Mouse (Mus musculus) c-Kit-negative CD71-positive TER-119-positive erythroid progenitor cells, embryonic 14.5 days (primary cell): ENCODE results near the gene Smim7.
A peak's percentile ranks its signal among the peaks of the same experiment; 100 is the strongest.

Source experiments
- DNase-seq: peaks from one replicate; pipeline ENCODE4 v3.0.0-alpha.2; 2013; ENCODE audit warnings: low read depth, low spot score

Gene Smim7

GRCm38 (mm10) chr8:72547802-72548643 lies 22.9 kb downstream of the Smim7 start, which contains the start of gene Med26:
Med26 (minus strand) TSS chr8:72548270.
- peak; percentile 96 for DNase-seq

- DNase-seq, result no peak
Observed at GRCm38 (mm10) chr8:72547122-72547801, 23.6 kb downstream of the Smim7 start.

DNA sequence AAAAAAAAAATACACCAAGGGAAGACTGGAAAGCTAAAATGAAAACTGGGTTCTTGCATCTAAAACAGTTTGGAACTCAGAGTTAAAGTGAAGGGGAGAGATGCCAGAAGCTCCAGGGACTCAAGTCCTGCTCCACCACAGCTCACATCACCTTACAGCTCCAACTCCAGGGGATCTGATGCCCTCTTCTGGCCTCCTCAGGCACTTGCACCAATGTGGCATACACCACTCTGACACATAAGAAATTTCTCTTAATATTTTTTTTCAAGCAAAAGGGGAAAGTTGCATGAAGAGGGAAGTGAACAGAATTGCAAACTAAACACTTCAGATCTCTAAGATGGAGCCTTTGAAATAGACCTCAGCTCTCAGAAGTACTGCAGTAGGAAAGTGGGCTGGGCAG lies 31.7 kb downstream of the Smim7 start:
- no peak for DNase-seq

DNA sequence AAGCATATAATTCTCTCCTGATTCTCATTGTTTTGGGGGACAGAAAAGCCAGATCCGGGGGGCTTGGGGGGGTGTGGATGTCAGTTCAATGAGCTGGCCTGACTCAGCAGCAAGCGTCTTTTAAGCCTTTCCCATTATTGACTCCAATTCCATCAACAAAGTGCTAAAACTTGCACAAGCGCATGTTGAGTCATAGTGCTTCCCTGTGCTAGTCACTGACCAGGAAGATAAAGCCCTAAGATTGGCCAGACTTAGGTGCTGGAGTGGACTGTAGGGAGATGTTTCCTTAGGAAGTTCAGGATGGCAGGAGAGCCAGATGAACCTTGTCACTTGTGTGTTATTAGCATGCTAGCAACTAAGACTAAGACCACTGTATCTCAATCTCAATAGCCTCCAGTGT lies 36.0 kb downstream of the Smim7 start:
- DNase-seq, result no peak

DNA sequence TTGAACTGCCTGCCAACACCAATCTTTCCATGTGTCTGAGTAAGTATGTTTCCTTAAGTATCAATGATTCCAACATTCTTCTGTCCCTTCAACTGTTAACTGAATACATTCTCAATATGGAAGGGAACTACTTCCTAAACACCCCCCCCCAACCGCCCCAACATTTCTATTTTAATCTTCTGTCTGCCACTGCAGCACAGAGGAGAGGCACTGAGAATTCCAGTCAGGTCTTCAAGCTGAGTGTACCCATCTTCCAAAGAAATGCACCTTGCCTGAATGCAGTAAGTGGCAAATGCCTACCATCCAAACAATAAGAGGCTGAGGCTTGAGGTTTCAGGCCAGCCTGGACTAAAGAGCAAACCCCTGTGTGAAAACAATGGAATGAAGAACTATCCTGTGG lies 38.8 kb downstream of the Smim7 start:
- DNase-seq, result no peak

DNA sequence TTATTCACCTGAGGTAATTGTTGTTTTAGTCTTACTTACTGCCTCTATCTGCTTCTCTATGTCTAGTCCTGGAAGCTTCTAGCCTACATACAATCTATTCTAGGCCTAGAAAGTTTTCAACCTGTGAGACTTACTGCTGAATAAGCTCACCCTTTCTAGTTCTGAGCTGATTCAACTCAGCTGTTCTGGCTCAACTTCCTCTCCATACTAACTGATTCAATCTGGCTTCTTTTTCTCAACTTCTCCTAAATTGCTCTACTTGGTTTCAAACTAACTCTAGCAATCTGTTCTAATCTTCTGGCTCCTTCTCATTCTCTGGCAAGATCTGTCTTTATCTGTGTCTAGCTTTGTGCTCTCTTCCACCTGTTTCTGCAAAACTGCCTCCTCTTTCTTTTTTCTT lies 49.0 kb downstream of the Smim7 start:
- DNase-seq, result no peak

DNA sequence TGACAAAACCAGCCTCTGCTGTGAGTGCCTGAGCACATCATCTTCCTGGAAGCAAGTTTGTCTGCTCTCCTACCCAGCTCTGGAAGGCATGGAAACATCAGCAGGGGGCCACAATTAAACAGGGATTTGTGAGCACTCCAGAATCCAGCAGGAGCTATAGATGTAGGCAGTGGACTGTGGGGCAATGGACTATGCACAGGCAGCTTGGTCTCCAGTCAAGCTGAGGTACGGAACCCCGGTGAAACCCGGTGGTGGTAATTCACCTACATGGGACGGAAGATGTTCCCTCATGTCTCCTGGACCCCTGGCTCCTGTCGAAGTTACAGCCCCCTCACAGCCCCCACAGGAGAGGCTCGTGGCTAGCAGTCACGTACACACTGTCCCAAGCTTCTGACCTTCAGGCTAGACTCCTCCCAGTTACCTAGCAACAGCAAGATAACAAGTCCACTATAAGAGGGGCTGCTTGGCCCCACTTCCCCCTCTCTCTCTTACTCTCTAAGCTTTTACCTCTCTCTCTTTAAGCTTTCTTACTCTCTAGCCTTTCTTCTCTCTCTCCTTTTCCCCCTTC lies 53.4 kb downstream of the Smim7 start:
- no peak for DNase-seq
